Mouse (Mus musculus) ES-E14 (cell line): ENCODE measurements around the gene Grik5.

ENCODE experiments used
- CHD2 ChIP-seq: IDR thresholded peaks from 2 replicates; pipeline ENCODE4 v1.6.1; 2014; ENCODE audit warnings: mild to moderate bottlenecking, low read depth, low read length, inconsistent platforms
- HCFC1 ChIP-seq: IDR thresholded peaks from 2 replicates; pipeline ENCODE4 v1.6.1; 2012; ENCODE audit warnings: low read length, inconsistent platforms, borderline replicate concordance; ENCODE audit not compliant: insufficient read depth
- MAFK ChIP-seq: IDR thresholded peaks from 2 replicates; pipeline ENCODE4 v1.6.1; 2014; ENCODE audit warnings: mild to moderate bottlenecking, low read depth, low read length, inconsistent platforms; ENCODE audit not compliant: insufficient read depth
- ZC3H11A ChIP-seq: IDR thresholded peaks from 2 replicates; pipeline ENCODE4 v1.6.1; 2012; ENCODE audit warnings: low read depth, mild to moderate bottlenecking, inconsistent platforms, low read length, borderline replicate concordance
- ZNF384 ChIP-seq: IDR thresholded peaks from 2 replicates; pipeline ENCODE4 v1.6.1; 2012; ENCODE audit warnings: low read depth, low read length, inconsistent platforms

GRCm38 (mm10) chr7:25073924-25074323 lies 1.8 kb upstream of the Grik5 start:
- TF ChIP-seq HCFC1 = no peak
- no peak for TF ChIP-seq ZNF384
- TF ChIP-seq MAFK = no peak
- TF ChIP-seq CHD2 = no peak
- no peak for TF ChIP-seq ZC3H11A
